In the genomic region with DNA sequence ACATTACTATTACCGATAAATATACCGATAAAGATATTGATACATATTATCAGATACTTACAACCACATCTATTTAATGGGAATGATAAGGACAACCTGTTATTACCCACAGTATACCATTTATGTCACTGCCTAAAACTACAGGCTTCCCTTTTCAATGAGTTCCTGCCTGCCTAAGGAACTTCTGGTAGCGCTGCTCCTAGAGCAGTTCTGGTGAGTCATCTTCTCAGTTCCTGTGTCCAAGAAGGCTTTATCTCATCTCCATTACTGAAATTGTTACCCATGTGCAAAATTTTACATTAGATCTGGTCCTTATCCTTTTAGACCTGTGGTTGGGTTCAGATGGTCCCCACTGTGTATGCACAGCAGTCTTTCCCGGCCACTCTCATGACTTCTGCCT, we compare ENCODE assay signal across 28 mouse cellular contexts.
"Had no signal": no experiment of that assay in that cellular context is flagged by ENCODE, and none has a peak within 500 bp of the region (broad histone marks: within the 10 kb centered on the region; RNA-seq: fewer than 3 reads in every experiment).

No protein-coding gene starts in this region.

- H3K27ac ChIP-seq: embryonic facial prominence, embryonic 10.5 days; embryonic facial prominence, embryonic 12.5 days; embryonic facial prominence, embryonic 13.5 days; embryonic facial prominence, embryonic 15.5 days; forebrain, embryonic 10.5 days; forebrain, embryonic 12.5 days; forebrain, embryonic 13.5 days; forebrain, embryonic 15.5 days; gastrocnemius, adult 2 months; heart, adult 2 months; heart, embryonic 10.5 days had no signal

- H3K4me3 ChIP-seq: embryonic facial prominence, embryonic 10.5 days; embryonic facial prominence, embryonic 12.5 days; embryonic facial prominence, embryonic 13.5 days; embryonic facial prominence, embryonic 15.5 days; erythroblast, embryonic 14.5 days; forebrain, embryonic 10.5 days; forebrain, embryonic 12.5 days; forebrain, embryonic 13.5 days; forebrain, embryonic 15.5 days; gastrocnemius, adult 2 months; heart, adult 2 months; heart, embryonic 10.5 days had no signal

- DNase-seq: cerebellum, adult 8-10 months; cerebellum, adult 9-10 months; cerebellum, postnatal 10 days; cerebellum, postnatal 14 days; cerebellum, postnatal 25 days; cerebellum, postnatal 36 days; embryo, embryonic 11 days; forebrain, postnatal 0 days; gastrocnemius, adult 2 months; gastrocnemius, postnatal 10 days; gastrocnemius, postnatal 14 days; gastrocnemius, postnatal 25 days; gastrocnemius, postnatal 36 days; heart, adult 11 months; heart, adult 18-20 months; heart, adult 2 months had no signal

- ATAC-seq: forebrain, embryonic 13.5 days; forebrain, embryonic 14.5 days; forebrain, embryonic 15.5 days; forebrain, embryonic 16.5 days; forebrain, postnatal 0 days had no signal

- H3K27me3 ChIP-seq: embryonic facial prominence, embryonic 12.5 days; embryonic facial prominence, embryonic 13.5 days; embryonic facial prominence, embryonic 15.5 days; forebrain, embryonic 12.5 days; forebrain, embryonic 13.5 days; forebrain, embryonic 15.5 days had no signal

- H3K9me3 ChIP-seq: embryonic facial prominence, embryonic 10.5 days; embryonic facial prominence, embryonic 12.5 days; embryonic facial prominence, embryonic 13.5 days; embryonic facial prominence, embryonic 15.5 days; forebrain, embryonic 10.5 days; forebrain, embryonic 12.5 days; forebrain, embryonic 13.5 days; forebrain, embryonic 15.5 days; heart, embryonic 10.5 days had no signal

- H3K36me3 ChIP-seq: embryonic facial prominence, embryonic 10.5 days; embryonic facial prominence, embryonic 12.5 days; embryonic facial prominence, embryonic 13.5 days; embryonic facial prominence, embryonic 15.5 days; forebrain, embryonic 10.5 days; forebrain, embryonic 12.5 days; forebrain, embryonic 15.5 days; heart, embryonic 10.5 days had no signal

- H3K4me1 ChIP-seq: embryonic facial prominence, embryonic 10.5 days; embryonic facial prominence, embryonic 12.5 days; embryonic facial prominence, embryonic 13.5 days; embryonic facial prominence, embryonic 15.5 days; forebrain, embryonic 10.5 days; forebrain, embryonic 12.5 days; forebrain, embryonic 13.5 days; forebrain, embryonic 15.5 days; heart, embryonic 10.5 days had no signal
